Mouse (Mus musculus): Measurements from ENCODE around the gene Nrde2. TPM values are rescaled to one million over a fixed set of nuclear protein-coding genes. Genes with fewer than 3 reads are reported as not detected.

Gene Nrde2
- polyA plus RNA-seq, 1 experiment from 2014 or later = 14.1 TPM

DNA sequence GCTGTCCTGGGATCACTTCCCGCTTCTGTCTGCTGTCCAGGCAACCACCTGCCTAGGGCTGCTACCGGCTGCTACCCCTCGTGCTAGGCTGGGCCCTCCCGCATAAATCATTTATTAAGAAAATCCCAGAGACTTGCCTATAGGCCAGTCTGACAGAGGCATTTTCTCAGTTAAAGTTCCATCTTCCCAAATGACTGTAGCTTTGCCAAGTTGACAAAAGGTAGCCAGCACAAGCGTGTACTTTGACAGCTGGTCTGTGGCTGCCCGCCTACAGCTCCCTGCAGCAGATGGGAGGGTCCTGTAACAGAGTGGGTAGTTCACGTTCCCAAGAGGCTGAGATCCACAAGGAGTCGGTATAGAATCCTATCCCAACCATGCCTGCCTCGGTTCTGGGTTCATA is 36.0 kb downstream of the Nrde2 start:
- no peaks in the 10 kb centered on the region for H3K4me1 ChIP-seq
- no peak overlapping the region for H3K4me3 ChIP-seq (replicated peaks)
- 82% methylated on average over 9 of the region's 9 CpGs for WGBS
- H3K27me3 ChIP-seq = no peaks in the 10 kb centered on the region
- H3K9ac ChIP-seq = no peak overlapping the region
- peaks cover 97% of the 10 kb centered on the region for H3K36me3 ChIP-seq
- ATAC-seq (ENCODE audit: insufficient number of reproducible peaks, low FRiP score, low TSS enrichment, low read depth) = no peak
- H3K27ac ChIP-seq (replicated peaks) = no peak overlapping the region
- H3K9me3 ChIP-seq (replicated peaks) = no peaks in the 10 kb centered on the region
- H3K4me2 ChIP-seq (replicated peaks) = no peak overlapping the region

DNA sequence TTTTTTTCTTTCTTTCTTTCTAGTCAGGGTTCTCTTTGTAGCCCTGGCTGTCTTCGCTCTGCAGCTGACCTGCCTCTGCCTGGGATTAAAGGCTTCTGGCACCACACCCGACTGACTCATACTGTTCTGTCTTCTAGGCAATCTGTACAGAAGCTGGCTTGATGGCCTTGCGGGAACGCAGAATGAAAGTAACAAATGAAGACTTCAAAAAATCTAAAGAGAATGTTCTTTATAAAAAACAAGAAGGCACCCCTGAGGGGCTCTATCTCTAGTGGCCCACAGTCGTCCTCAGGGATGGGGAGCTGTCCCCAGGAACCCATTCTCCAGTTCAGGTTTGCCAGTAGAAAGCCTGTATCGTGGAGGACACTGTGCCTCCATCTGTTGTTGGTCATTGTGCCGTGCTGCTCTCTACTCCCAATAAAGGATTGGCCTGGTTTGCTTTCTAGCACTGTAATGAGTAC is 36.5 kb downstream of the Nrde2 start:
- peaks cover 97% of the 10 kb centered on the region for H3K36me3 ChIP-seq
- H3K9me3 ChIP-seq (replicated peaks) = no peaks in the 10 kb centered on the region
- H3K27ac ChIP-seq (replicated peaks) = no peak overlapping the region
- no peak overlapping the region for H3K4me2 ChIP-seq (replicated peaks)
- H3K27me3 ChIP-seq = no peaks in the 10 kb centered on the region
- H3K4me3 ChIP-seq (replicated peaks) = no peak overlapping the region
- H3K9ac ChIP-seq = no peak overlapping the region
- 71% methylated on average over 7 of the region's 7 CpGs for WGBS
- no peaks in the 10 kb centered on the region for H3K4me1 ChIP-seq
- ATAC-seq (ENCODE audit: insufficient number of reproducible peaks, low FRiP score, low TSS enrichment, low read depth) = no peak

DNA sequence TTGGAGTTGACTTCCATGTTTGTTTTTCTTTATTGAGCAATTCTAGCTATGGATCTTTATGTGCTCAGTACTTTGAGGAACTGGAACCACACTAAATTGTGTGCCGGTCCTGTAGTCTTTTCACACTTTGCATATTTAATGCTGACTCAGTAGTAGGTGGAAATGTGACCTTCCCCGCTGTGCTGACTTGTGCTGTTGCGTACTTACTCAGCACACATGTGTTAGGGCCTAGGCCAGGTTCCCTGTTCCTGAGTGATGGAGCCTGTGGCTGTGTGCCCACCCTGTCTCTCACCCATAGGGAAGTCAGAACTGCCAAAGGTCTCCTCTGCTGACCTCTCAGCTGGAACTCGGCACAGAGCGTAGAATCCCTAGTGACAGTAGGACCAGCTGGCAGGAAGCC is 43.5 kb downstream of the Nrde2 start:
- peaks cover 85% of the 10 kb centered on the region for H3K36me3 ChIP-seq
- no peak overlapping the region for H3K27ac ChIP-seq (replicated peaks)
- peaks cover 10% of the 10 kb centered on the region for H3K4me1 ChIP-seq
- no peak for ATAC-seq (ENCODE audit: insufficient number of reproducible peaks, low FRiP score, low TSS enrichment, low read depth)
- WGBS = 88% methylated on average over 5 of the region's 5 CpGs
- H3K9ac ChIP-seq = no peak overlapping the region
- no peak overlapping the region for H3K4me2 ChIP-seq (replicated peaks)
- no peaks in the 10 kb centered on the region for H3K9me3 ChIP-seq (replicated peaks)
- no peak overlapping the region for H3K4me3 ChIP-seq (replicated peaks)
- H3K27me3 ChIP-seq = no peaks in the 10 kb centered on the region

DNA sequence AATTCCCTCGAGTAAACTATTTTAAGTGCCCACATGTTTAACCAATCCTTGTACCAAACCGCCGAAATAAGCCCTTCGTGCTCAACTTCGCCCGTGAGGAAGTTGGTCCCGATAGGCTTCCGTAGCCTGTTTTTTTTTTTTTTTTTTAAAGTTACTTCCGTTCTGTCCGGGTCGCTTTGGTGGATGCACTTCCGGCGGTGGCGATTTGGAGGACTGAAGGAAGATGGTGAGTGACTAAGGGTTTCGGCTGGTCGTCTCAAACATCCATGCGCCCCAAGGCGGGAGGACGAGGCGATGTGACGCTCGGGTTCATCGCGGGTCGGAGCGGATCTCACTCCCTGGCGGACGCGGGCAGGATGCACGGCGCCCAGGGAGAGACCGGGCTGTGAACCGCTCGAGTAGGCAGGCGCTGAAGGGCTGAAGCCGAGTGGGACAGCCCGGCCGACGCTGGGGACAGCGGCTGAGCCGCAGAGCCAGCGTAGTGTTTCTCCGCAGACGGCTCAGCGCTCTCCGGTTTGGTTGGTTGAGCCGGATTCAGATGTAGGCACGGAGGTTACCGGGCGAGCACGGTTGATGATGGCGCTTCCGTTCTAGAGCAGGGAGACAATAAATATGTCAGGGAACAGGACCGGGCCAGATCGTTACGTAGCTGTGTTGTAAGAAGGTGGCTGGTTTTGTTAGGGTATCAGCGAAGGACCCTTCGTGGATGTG is 49.3 kb downstream of the Nrde2 start, which contains the start of gene Psmc1:
TSS of gene Psmc1 (plus strand) at position 169 of the 711 bp plus-strand sequence.
- H3K27me3 ChIP-seq = no peaks in the 10 kb centered on the region
- H3K27ac ChIP-seq (replicated peaks) = peak within 1 kb of the TSS; percentile 83
- 1% methylated on average over 58 of the region's 58 CpGs for WGBS
- peak; percentile 77 for ATAC-seq (ENCODE audit: insufficient number of reproducible peaks, low FRiP score, low TSS enrichment, low read depth)
- peak within 1 kb of the TSS; percentile 97 for H3K4me3 ChIP-seq (replicated peaks)
- peak within 1 kb of the TSS; percentile 97 for H3K9ac ChIP-seq
- H3K9me3 ChIP-seq (replicated peaks) = no peaks in the 10 kb centered on the region
- H3K36me3 ChIP-seq = peaks cover 26% of the 10 kb centered on the region
- peak within 1 kb of the TSS; percentile 77 for H3K4me2 ChIP-seq (replicated peaks)
- H3K4me1 ChIP-seq = peaks cover 22% of the 10 kb centered on the region

DNA sequence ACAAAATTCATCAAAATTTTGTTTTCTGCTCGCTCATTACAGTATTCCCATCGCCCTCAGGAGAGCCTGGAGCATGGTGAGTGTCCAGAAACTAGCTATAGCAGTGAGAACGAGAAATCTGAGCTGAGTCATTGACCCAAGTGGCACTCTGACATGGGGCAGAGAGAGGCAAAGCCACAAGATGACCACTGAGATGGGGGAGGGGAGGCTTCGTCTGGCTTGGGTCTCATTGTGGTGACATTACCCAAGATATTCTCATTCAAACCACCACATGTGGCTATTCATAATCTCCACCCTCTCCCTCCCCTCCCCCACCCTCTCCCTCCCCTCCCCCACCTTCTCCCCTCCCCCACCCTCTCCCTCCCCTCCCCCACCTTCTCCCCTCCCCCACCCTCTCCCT is 52.0 kb downstream of the Nrde2 start:
- Histone ChIP-seq H3K9me3 (replicated peaks) (no peaks in the 10 kb centered on the region), H3K4me1 (peaks cover 22% of the 10 kb centered on the region), H3K9ac (no peak overlapping the region), H3K4me2 (replicated peaks) (no peak overlapping the region), H3K36me3 (peaks cover 9% of the 10 kb centered on the region), H3K27ac (replicated peaks) (no peak overlapping the region), H3K27me3 (no peaks in the 10 kb centered on the region; the same call in 1 of the 2 replicates), H3K4me3 (replicated peaks) (no peak overlapping the region)
- no peak for ATAC-seq (ENCODE audit: insufficient number of reproducible peaks, low FRiP score, low TSS enrichment, low read depth)
- 52% methylated on average over 4 of the region's 4 CpGs for WGBS

DNA sequence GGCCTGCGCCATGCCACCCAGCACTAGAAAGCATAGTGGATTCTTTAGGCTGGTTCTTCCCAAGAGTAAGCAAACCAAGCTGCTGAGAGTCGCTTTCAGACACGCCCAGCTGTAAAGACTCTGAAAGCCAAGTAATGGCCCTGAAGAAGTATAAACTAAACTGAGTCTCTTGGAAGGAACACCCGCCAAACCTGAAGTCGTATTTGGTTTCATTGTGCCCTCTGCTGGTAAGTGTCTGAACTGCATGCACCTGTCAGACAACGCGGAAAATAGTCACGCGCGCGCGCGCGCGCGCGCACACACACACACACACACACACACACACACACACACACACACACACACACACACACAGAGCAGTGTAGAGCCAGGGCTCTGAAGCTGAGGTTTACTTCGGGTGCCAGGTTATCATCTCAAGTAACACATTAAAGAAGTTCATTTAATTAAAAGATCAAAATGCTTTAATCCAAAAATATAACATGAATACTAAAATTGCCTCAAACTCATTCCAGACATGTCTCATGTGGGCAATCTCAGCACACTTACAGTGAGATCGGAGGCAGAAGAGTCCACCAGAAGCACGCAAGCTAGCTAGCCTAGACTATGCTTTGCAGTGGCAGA is 53.1 kb downstream of the Nrde2 start:
- Histone ChIP-seq H3K4me3 (replicated peaks) (no peak overlapping the region), H3K9ac (no peak overlapping the region), H3K27me3 (no peaks in the 10 kb centered on the region; the same call in 1 of the 2 replicates), H3K4me2 (replicated peaks) (no peak overlapping the region), H3K27ac (replicated peaks) (no peak overlapping the region), H3K9me3 (replicated peaks) (no peaks in the 10 kb centered on the region), H3K4me1 (peaks cover 17% of the 10 kb centered on the region), H3K36me3 (no peaks in the 10 kb centered on the region)
- no peak for ATAC-seq (ENCODE audit: insufficient number of reproducible peaks, low FRiP score, low TSS enrichment, low read depth)
- WGBS = 9% methylated on average over 20 of the region's 20 CpGs

DNA sequence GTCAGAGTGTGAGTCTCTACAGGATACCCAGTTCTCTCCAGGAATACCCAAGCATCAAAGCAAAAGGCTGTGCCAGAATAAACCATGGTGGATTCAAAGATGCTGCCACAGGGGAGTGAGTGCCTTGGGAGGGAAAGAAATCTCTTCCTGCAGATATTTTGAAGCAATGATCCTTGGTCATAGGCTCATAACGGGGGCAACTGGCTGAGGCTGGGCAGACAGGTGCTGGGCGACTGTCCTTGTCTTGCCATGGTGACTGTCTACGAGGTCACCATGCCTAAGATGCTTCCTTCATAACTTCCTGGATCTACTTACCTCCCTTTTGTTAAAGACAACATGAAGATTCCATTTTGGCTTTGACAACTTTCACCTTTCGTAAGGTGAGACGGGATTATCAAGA is 54.9 kb downstream of the Nrde2 start:
- WGBS = 90% methylated on average over 5 of the region's 5 CpGs
- ATAC-seq (ENCODE audit: insufficient number of reproducible peaks, low FRiP score, low TSS enrichment, low read depth) = no peak
- Histone ChIP-seq H3K27me3 (no peaks in the 10 kb centered on the region; the same call in 1 of the 2 replicates), H3K36me3 (no peaks in the 10 kb centered on the region), H3K9ac (no peak overlapping the region), H3K4me1 (peaks cover 8% of the 10 kb centered on the region; the same call in 1 of the 2 replicates), H3K4me2 (replicated peaks) (no peak overlapping the region), H3K9me3 (replicated peaks) (no peaks in the 10 kb centered on the region), H3K27ac (replicated peaks) (no peak overlapping the region), H3K4me3 (replicated peaks) (no peak overlapping the region)

DNA sequence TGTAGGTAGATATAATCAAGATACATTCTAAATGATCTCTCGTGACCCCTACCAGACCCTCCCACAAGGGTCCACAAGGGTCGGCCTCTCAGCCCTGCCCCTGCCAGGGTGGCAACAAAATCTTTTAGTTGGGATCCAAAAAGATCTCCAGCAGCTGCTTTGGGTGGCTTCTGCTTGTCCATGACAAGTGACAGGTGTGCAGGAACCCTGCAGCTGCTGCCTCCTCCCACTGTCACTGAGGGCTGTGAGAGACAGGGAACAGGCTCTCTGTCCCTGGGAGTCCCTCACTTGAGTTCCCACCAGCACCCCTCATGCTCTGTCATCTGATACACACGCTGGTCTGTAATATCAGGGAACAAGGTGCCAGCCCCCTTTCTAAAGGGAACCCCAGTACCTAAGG is 57.8 kb downstream of the Nrde2 start:
- Histone ChIP-seq H3K27ac (replicated peaks) (no peak overlapping the region), H3K36me3 (no peaks in the 10 kb centered on the region), H3K9ac (no peak overlapping the region), H3K4me1 (peaks cover 5% of the 10 kb centered on the region; the same call in 1 of the 2 replicates), H3K4me3 (replicated peaks) (no peak overlapping the region), H3K4me2 (replicated peaks) (no peak overlapping the region), H3K27me3 (no peaks in the 10 kb centered on the region; the same call in 1 of the 2 replicates), H3K9me3 (replicated peaks) (no peaks in the 10 kb centered on the region)
- WGBS = 73% methylated on average over 3 of the region's 3 CpGs
- ATAC-seq (ENCODE audit: insufficient number of reproducible peaks, low FRiP score, low TSS enrichment, low read depth) = no peak

DNA sequence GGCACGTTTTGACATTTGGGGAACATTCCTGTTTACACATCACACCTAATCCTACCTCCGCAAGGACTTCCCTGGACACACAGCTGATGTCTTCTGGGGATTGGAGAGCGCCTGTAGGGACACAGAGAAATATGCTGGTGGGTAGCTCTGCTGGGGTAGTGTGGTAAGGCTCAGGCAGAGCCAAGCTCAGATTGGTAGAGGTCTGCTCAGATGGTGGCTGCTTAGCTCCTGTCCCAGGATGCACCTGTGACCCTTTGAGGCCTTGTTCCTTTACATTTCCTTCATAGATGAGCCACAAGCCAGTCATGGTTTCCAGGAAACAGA is 58.8 kb downstream of the Nrde2 start:
- H3K27ac ChIP-seq (replicated peaks) = no peak overlapping the region
- no peak overlapping the region for H3K4me3 ChIP-seq (replicated peaks)
- ATAC-seq (ENCODE audit: insufficient number of reproducible peaks, low FRiP score, low TSS enrichment, low read depth) = 0 out of 2 replicates have a peak, but pooled peaks have one; percentile 9
- no peaks in the 10 kb centered on the region for H3K36me3 ChIP-seq
- H3K4me2 ChIP-seq (replicated peaks) = no peak overlapping the region
- WGBS = 44% methylated on average over 3 of the region's 3 CpGs
- H3K4me1 ChIP-seq = no peaks in the 10 kb centered on the region
- H3K9me3 ChIP-seq (replicated peaks) = no peaks in the 10 kb centered on the region
- H3K27me3 ChIP-seq = no peaks in the 10 kb centered on the region; the same call in 1 of the 2 replicates
- H3K9ac ChIP-seq = no peak overlapping the region

DNA sequence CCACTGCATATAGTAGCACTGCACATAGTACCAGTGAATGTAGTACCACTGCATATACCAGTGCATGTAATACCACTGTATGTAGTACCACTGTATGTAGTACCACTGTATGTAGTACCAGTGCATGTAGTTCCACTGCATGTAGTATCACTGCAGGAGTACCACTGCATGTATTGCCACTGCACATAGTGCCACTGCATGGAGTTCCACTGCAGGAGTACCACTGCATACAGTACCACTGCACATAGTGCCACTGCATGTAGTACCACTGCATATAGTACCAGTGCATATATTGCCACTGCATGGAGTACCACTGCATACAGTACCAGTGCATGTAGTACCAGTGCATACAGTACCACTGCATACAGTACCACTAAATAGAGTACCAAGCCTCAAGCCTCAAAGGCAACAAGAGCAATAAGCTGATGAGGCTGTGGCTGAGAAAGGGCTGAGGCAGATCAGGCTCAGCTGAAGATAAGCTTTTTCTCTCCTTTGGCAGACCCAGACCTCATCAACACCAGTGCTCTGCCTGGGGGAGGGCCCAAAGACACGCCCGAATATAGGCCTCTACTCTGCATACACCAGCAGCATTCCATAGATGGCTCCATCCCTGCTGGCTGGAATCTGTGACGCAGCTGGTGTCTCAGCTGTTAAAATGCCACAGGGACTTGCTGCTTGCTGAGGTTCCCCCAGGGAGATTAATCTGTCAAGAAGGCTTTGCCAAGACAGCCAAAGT is 59.3 kb downstream of the Nrde2 start:
- Histone ChIP-seq H3K4me3 (replicated peaks) (no peak overlapping the region), H3K27me3 (no peaks in the 10 kb centered on the region; the same call in 1 of the 2 replicates), H3K4me1 (no peaks in the 10 kb centered on the region), H3K36me3 (no peaks in the 10 kb centered on the region), H3K9me3 (replicated peaks) (no peaks in the 10 kb centered on the region), H3K27ac (replicated peaks) (no peak overlapping the region), H3K9ac (no peak overlapping the region), H3K4me2 (replicated peaks) (no peak overlapping the region)
- ATAC-seq (ENCODE audit: insufficient number of reproducible peaks, low FRiP score, low TSS enrichment, low read depth) = peak; percentile 65
- 32% methylated on average over 3 of the region's 3 CpGs for WGBS

DNA sequence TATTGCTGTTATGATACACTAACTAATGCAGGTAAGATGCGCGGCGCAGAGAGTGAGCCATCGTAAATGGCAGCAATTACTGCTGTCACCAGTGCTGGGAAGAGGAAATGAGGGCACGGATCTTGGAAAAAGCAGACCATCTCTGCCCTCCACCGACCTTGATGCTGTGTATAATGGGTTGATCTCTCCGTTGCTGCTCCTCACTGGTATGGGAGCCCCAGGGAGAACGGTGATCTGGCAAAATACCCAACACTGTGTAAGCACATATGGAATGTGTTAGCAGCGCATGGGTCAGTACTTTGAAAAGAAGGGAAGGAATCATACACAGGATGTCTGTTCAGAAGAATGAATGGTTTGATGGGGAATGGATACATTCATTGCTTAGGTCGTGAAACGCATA is 66.4 kb downstream of the Nrde2 start:
- Histone ChIP-seq H3K9me3 (replicated peaks) (no peaks in the 10 kb centered on the region), H3K4me2 (replicated peaks) (no peak overlapping the region), H3K27me3 (no peaks in the 10 kb centered on the region), H3K27ac (replicated peaks) (no peak overlapping the region), H3K4me1 (no peaks in the 10 kb centered on the region), H3K4me3 (replicated peaks) (no peak overlapping the region), H3K36me3 (no peaks in the 10 kb centered on the region), H3K9ac (no peak overlapping the region)
- WGBS = 48% methylated on average over 11 of the region's 11 CpGs
- no peak for ATAC-seq (ENCODE audit: insufficient number of reproducible peaks, low FRiP score, low TSS enrichment, low read depth)

All from embryonic facial prominence, embryonic 15.5 days (tissue).